Mouse (Mus musculus): Measurements from ENCODE around the gene Vti1a. TPM values are rescaled to one million over a fixed set of nuclear protein-coding genes. Genes with fewer than 3 reads are reported as not detected.

The Vti1a gene
- total RNA-seq, 2 experiments from 2014 or later, result 30.2 to 33.6 TPM

DNA sequence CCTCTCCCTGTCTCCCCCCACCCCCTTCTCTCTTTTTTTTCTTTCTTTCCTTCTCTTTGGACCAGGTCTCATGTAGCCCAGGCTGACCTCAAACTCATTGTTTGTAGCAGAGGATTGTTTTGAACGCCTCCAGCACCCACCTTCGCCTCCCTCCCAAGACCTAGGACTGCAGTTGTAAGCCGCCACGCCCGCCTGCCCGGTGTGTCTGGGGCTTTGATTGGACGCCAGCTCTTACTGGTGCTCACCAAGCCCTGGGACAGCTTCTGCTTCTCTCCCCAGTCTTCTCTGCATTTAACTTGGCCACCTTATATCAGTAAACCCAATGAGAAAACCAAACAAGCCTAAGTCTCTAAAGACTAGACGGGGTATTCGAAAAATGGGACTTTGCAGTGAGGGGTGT lies 238.6 kb downstream of the Vti1a start:
- DNase-seq (ENCODE audit: low spot score in 2 of 2), result no peak

DNA sequence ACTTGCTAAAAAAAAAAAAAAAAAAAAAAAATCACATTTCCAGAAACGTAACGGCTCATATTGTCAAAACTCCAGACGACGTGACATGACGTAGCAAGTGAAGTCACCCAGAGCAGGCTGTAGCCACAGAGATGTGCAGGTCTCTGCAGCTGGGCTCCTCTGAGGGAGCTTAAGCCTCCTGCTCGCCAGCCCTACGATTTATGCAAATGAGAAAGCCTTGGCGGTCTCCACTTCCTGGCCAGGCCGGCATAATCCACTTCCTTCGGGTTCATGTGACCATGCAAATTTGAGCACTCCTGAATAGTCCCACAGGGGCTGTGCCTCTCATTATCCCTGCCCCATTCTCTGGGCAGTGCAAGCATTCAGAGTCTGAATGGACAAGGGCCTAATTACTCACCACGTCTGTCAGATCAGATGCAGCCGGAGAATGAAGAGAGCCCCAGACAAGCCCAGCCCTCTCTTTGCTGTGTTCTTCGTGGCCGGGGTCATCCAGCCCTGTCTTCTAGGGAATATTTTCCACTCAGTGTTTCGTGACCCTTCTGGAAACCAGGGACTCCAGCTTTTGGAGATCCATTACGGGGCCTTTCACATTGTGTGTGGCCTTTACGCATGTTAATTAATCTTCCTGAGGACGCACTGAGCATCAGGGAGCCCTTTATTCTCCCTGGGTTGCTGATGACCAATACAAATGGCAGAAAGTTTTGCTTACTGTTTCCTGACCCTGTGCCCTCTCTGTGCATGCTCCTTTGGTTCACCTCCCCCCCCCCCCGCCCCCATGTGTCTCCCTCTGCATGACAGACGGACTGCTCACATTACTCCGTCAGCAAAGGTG lies 240.3 kb downstream of the Vti1a start:
- DNase-seq (ENCODE audit: low spot score in 2 of 2), result no peak

DNA sequence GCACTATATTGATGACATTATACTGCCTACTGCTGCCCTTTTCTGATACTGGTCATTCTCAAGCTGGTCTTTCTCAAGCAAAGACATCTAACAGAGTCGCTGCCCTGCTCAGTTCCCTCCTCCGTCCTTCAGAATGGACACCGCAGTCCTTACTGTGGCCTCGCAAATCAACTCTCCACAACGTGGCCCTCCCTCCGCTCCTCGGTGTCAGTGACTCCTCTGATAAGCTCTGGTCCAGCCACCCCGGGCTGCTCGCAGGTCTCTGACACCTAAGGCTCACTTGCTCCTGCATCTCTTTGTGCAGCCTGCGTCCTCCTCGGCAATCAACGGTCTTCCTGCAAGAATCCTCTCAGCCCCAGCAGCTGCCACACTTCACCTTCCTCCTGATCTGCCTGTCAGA lies 243.2 kb downstream of the Vti1a start:
- DNase-seq (ENCODE audit: low spot score in 2 of 2), result no peak

DNA sequence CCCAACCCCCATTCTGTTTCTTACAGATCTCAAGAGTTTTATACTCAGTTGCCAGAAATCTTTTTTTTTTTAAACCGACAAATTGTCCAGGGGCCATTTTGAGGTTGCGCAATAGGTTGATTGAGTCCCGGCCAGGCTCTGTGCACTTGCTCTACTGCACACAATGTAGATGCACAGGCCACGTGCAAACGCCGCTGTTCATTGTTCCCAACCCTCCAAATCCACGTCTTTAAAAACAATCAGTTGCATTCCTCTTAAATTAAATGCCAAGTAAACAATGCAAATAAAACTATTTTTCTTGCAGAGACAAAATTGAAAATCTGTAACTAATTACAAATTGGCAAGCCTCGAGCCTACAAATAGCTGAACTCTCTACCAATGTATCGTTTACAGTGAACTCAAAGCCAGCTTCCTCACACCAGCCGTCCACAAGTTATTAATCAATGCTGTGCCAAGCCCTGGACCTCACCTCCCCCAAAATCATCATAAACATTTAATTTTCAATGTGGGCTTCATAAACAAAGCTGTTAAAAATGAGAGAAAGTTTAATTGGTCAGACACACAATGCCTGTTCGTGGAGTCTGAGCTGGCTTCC lies 244.1 kb downstream of the Vti1a start:
- no peak for DNase-seq (ENCODE audit: low spot score in 2 of 2)

DNA sequence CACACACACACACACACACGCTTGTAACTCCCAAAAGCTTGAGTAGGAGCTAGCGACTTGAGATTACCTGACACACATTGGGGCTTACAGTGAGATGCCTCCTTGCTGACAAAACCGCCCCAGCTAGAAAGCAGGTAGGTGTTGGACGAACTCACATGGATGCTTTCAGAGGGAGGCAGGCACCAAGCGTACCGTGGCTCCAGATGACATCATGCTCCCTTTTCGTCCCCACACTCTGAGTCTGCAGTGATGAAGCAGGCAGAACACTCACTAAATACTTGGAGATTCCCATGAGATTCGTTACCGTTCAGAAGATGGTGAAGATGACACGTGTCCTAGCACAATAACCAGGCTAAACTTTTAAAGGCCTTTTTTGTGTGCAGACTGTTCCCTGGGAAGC lies 245.4 kb downstream of the Vti1a start:
- no peak for DNase-seq (ENCODE audit: low spot score in 2 of 2)

DNA sequence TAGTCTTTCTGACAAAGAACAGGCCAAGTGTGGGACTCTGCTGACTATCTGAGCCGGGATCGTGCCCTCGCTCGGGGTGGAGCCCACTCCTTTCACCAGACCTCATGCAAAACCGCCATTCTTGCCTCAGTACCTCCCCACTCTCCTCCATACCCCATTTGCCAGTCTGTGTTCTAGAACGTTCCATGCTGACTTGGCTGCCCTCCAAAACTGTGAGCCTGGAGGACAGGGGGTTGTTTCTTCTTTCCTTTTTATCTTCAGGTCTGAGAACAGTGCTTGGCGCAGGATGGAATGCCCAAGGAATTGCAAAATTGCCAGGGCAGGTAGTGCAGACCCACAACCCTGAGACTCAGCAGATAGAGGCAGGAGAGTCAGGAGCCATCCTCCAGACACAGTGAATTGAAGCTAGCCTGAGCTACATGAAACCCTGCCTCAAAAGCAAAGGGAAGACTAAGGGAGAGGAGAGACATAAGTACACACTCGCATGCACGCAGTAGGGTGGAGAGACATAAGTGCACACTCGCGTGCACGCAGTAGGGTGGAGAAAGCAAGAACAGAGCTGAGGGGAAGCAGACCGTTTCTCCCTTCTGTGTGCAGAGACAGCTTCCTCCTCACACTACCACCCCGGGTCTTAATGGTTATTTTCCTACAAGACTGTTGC lies 246.5 kb downstream of the Vti1a start:
- DNase-seq (ENCODE audit: low spot score in 2 of 2), result no peak

DNA sequence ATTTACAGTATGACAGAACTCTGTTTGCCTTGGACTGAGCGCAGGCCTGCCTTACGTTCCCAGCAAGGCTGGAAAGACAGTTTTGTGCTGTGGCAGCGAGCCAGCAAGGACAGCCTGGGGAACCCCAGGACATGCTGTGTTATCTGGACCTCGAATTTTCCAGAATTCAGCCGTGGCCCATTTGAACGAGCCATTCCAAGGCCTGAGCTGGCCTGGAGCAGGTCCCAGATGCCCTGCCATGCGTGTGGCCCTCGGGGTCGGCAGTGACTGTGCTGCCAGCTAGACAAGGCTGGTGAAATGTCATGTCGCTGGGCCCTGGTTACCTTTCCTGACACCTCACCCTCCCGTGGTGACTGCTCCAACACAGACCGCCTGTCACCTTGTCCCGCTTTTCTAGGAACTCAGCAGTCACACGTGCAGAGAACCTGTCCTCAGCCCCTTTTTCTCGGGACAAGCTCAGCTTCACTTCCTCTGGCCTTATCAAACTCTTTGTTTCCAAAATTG lies 247.1 kb downstream of the Vti1a start:
- peak; percentile 59 for DNase-seq (ENCODE audit: low spot score in 2 of 2)

DNA sequence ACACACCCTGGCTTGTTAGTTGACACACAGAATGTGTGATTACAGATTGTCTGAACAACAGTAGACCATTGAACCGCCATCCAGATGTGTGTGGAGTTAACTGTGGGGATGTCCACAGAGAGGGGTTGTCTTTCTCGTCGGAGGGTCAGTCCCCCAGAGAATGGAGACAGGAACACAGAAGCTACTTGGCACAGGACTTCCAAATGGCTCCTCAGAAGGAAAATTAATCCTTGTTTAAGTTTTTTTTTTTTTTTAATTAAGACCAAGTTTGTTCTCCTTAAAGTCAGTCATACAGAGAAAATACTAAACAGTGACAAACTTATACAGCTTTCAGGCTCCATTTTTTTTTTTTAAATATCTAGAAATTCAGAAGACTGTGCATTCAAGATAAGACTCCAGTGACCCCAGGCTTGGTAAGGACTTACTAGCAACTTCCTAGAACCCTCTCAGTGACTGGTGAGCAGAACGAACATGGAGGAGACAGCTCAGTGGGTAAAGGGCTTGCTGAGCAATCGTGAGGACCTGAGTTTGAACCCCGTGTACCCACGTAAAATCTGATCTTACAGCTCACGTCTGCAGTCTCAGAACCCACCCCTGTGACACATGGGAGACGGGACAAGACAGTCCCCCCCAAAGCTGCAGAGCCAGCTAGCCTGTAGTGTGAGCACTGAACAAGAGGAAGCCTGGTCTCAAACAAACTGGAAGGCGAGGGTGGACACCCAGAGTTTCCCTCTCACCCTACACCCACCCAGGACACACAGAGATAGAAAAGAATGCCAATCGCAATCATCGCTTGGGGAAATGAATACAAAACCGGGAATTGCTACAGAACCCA lies 248.2 kb downstream of the Vti1a start:
- DNase-seq (ENCODE audit: low spot score in 2 of 2), result no peak

DNA sequence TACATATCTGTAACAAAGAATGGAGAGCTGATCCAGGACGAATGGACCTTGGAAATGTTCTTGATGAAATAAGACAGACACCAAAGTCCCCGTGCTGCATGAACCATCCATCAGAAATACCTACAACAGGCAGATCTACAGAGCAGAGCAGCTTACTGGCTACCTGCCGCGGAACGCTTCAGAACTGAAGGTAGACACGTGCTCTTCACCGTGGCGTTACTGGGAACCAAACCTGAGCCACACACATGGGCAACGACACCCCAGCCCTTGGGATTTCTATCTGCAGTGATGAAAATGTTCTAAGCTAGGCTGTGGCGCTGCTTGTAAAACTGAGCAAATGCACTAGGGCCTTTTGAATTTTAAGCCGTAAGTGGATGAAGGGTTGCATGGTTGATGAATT lies 249.0 kb downstream of the Vti1a start:
- DNase-seq (ENCODE audit: low spot score in 2 of 2), result no peak

DNA sequence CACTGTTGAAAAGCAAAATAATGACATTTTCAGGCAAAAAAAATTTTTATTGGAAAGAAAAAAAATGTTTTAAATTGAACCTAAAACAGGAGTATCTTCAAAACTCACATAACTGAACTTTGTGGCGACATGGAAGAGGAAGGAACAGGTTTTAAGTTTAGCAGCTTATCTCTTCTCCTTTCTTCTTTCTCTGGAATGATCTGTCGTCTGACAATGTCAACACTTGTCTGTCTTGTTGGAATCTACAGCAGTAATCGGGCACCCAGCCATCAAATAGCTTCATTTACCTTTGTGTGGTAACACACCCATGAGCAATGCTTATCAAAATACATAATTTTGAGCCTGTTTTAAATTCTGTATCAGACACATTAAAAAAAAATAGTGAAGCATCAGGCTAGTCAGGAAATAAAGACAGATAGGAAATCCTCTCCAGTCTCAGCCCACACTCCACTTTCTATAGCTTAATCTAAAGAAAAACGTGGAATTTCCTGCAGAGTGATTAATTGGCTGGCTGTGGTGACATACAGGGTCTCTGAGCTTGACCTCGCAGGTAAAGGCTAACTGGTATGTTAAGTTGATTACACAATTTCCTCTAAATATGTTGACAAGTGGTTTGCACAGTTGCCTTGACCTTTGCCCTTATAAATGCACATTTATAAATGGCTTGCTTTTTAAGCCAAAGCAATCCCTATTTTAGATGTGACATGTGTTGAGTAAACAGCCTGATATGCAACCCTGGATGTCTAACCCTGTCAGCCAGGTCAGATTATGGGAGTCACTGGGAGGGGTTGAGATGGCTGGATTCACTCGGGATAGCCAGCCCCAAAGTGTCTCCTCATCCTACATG lies 249.7 kb downstream of the Vti1a start:
- DNase-seq (ENCODE audit: low spot score in 2 of 2), result no peak

DNA sequence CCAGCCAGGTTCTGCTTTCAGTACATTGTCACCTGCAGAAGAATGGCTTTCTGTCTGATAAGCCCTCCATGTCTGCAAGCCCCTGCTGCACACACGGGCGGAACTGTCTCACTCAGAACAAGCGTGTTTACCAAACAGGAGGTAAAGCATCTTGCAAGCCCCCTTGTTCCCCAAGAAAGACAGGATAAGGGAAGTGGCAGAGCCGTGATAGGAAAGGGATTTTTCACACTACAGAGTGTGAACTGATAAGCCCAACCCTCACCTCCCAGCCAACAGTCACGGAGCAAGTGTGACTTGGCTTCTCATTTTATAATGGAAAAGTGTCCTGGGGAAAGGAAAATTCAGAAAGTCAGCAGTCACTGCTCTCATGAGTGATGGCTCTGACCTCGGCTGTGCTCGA lies 253.0 kb downstream of the Vti1a start:
- no peak for DNase-seq (ENCODE audit: low spot score in 2 of 2)

DNA sequence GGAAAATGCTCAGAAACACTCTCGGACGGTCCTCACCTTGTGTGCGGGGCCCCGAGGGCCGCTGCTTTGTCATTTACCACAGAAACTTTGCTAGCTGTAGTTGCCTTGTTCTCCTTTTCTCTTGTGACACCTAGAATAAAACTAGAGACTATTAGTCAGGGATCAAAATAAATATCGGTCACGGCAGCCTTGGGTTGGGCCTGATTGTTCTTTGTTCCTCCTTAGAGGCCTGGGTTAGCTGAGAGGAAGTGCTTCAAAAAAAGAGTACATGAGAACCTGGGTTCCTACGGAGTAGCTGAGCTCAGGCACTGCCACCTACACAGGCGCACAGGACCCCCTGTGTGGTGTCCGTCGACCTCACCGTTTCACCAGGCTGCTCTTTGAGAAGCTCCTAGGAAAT lies 253.8 kb downstream of the Vti1a start:
- no peak for DNase-seq (ENCODE audit: low spot score in 2 of 2)

DNA sequence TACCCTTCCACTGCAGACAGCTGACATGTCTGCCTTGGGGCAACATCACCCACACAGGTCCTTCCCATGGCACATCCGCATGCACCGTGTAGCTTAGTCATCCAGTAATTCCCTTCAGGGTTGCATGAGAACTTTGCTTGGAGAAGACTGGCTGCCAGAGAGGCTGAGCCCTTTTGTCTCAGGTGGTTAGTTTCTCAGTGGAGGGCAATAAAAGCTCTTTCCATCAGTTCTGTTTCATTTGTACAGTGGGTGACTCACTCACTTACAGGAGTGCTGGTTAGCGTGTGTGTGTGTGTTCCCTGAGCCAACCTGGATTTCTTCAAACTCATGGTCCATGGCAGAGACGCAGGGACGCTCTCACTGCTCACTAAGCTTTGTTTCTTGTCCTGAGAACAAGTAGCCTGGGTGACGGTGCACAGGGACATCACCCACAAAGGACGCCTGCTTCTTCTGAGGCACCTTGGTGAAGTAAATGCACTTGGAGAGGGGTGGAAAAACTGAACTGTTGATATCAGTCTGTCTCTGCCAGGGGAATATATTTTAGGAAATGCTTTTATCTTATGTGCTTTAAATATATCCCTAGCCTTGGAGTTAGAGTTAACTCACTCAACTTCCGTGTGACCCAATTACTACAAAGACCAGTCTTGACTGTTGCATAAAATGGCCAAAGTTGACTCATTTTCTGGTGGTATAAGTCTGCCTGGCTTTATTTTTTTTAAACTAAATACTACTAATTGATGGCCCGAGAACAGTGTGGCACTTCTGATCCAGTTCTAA lies 254.6 kb downstream of the Vti1a start:
- DNase-seq (ENCODE audit: low spot score in 2 of 2), result no peak

DNA sequence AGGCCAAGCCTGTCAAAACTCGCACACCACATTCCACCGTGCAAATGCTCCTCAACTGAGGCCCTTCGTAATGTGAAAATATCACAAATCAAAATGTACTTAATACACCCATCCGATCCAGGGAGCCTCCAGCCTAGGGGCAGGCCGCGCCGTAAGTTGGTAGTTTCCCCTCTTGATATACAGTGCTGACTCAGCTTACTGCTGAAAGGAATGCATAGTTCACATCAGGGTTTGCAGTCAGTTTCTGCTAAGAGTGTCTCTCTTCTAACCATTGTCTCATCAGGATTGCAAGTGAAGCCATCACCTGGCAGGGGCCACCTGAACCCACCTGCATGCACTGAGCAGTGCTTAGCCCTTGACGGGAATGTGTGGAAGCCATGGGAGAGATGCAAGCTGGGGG lies 255.4 kb downstream of the Vti1a start:
- no peak for DNase-seq (ENCODE audit: low spot score in 2 of 2)

DNA sequence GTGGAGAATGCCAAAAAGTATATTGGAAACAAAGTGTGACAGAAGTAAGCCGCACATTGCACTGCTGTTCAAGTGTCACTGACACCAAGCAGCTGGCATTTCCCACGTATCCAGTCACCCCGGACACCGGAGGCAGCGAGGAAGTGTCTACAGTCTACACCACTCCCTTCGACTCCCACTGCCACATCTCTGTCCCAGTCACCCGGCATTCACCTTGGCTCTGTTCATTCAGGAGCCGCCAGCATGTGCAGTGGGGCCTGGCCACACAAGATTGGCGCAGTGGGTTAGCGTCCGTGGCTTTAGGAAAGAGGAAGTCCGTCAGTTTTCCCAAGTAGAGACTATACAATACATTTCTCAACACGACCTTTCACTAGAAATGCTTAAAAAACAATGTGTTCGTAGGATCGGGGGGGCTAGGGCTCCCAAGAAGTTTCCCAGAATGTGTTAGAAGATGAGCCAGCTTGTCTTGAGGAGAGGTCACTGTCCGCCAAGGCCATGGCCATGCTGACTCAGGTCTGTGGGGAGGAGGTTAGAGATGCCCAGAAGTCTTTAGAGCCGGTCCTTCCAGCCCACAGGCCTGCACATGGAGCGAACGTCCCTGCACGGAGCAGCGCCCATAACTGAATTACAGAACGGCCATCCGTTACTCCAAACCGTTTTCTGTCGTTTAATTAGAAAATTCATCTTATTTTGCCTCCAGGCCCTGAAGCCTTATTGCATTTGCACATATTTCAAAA lies 261.4 kb downstream of the Vti1a start:
- DNase-seq (ENCODE audit: low spot score in 2 of 2), result no peak

DNA sequence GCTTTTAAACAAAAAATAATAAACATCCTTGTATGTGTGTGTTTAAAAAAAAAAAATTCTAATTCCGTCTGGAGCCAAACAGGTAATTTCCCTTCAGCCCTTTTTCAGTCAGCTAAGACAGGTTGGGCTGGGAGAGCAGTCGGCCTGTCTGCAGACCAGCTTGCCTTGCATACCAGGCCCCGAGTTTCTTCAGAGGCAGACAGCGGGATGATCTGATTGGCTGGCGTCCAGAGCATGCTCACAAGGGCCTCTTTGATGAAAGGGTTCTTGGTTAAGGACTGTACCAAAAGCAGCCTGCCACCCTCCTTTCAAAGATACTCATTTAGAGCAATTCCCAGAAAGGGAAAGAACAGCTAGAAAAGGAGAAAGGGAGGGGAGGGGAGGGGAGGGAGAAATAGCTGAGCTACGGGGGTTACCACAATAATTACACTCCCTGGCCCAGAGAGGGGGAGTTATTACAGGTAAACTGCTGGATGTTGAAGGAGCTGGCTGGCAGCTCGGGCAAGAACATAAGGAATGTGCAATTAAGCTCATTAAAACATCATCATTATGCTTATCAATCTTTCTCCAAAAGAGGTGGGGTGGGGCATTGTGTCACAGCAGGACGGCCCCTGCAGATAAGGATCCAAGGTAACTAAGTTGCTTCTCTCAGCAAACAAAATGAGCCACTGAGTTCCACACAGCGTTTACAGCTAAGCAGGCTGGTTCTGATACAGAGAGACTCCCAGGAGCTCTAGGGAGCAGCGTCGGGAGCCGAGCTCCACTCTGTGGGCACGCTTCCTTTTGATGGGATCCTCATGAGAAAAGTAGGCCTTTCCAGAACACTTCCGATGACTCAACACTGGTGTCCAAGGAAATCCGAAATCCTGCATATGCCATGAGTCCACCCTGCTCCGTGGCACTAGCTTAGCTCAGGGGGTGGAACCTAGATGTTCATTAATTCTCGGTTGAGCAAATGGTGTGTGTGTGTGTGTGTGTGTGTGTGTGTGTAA lies 262.3 kb downstream of the Vti1a start:
- DNase-seq (ENCODE audit: low spot score in 2 of 2), result no peak

DNA sequence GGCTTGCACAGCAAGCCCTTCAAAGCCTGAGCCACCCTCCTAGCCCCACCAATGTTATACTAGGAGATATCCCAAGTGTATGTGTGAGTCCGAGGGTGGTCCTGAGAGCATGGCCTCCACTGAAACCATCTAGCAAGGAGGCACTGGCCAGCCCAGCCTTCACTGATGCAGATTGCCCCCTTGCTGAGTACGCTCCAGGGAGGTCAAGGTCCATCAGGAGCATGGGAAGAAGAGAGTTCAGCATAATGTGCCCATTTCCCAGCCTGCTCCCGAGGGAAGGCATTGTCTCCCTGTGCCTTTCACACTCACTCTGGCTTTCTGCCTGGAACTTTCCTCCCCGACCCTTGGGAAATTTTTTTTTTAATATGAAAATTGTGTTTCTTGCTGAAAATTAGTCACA lies 263.2 kb downstream of the Vti1a start:
- DNase-seq (ENCODE audit: low spot score in 2 of 2), result no peak

DNA sequence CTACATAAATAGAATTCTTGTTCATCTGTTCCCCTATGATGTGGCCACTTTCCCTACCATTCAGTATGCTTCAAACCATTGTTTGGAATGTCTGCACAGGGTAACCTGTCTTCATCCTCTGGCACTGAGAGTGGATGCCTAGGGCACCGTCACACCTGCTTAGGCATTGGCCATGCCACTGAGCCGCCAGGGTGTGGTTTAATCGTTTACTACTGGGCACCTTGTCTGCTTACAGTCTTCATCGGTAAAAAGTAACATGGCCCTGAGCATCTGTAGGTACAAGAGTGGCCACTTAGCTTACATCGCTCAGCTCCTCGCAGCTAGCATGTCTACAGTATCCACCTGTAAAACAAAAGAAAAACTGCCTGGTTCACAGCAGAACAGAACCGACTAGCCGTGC lies 264.1 kb downstream of the Vti1a start:
- no peak for DNase-seq (ENCODE audit: low spot score in 2 of 2)

Measured in adrenal gland, adult 18-20 months (tissue).